Mouse (Mus musculus): ENCODE measurements around the gene Cfap43.

The Cfap43 gene

DNA sequence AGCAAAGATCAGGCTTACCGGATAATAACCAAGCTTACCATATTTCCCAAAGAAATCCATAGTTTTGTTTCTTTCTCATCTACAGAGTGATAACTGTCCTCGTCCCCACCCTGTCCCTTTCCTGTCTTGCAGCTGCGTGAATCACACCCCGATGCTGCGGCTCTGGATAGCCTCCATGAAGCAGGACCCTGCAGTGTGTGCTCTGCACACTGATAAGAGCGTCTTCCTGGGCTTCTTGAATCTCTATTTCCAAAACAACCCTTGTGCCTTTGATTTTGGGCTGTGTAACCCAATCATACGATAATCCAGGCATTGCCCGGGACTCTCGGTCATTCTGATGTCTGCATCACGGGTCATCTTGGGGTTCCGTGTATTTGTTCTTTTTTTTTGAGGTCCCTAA lies 33.2 kb downstream of the Cfap43 start:
- no peak for DNase-seq (ENCODE audit: low spot score in 2 of 2)

DNA sequence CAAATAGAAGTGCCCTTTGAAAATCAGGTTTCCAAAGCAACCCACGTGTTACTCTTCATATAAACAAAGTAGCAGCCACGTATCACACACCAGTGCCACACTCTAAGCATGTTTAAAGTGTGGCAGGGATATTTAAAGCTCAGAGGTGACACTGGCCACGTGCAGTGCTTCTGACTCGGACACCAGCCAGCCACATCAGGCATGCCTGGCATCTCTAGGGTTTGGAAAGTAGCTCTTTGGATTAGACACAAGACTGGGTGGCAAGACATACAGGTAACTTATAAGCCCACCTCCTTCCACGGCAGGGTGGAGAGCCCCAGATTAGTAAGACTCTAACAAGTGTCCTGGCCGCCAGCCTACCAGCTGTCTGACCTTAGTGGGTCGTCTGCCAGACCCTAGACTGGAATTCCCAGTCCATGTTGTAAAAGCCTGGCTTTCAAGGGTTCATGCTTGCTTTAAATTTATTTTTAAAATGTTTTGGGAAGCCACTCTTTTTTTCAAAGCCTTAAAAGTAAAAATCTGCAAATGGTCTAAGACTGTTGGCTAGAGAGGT lies 33.8 kb downstream of the Cfap43 start:
- no peak for DNase-seq (ENCODE audit: low spot score in 2 of 2)

DNA sequence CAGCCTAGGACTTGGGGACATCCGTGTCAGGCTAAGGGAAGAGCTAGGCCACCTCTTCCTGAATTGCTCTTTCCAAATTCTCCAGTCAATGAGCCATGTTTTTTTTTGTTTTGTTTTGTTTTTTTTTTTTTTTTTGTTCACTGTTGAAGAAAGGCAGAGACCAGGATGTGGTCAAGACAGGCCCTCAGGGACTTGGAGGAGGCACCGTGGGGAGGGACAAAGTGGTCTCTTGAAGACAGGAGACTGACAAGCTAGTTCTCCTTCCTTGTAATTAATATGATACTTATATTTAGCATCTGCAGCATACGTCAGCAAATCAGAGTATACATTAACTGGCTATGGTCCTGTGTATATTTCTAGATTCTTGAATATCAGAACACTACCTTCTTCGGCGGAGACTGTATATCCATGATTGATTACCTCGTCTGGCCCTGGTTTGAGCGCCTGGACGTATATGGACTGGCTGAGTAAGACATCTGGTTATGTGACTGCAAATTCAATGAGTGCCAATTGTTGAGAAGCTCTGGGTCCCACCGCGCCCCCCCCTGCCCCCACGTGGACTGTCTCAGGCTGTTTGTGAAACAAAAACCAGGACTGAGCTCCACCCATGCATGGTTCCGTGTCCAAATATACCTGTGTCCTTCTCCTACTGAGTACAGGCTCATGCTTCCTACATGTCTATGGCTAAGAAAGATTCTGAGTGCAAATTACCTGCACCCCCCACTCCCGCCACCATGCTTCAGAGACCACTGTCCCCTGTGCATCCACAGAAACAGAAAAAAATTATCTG lies 34.6 kb downstream of the Cfap43 start:
- DNase-seq (ENCODE audit: low spot score in 2 of 2): no peak

DNA sequence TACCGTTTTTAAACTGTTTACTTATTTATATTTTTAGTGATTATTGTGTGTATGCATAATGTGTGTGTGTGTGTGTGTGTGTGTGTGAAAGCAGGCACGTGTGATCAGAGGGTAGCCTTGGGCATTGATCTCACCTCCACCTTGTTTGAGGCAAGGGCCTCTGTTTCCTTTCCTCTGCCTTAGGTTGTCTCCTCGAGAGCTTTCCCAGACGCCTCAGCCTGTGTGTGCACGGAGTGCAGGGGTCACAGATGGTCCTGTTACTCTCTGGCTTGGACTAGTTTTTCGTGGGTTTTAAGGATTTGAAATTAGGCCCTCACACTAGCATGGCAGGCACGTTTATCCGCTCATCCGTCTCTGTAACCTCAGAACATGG lies 36.2 kb downstream of the Cfap43 start:
- no peak for DNase-seq (ENCODE audit: low spot score in 2 of 2)

DNA sequence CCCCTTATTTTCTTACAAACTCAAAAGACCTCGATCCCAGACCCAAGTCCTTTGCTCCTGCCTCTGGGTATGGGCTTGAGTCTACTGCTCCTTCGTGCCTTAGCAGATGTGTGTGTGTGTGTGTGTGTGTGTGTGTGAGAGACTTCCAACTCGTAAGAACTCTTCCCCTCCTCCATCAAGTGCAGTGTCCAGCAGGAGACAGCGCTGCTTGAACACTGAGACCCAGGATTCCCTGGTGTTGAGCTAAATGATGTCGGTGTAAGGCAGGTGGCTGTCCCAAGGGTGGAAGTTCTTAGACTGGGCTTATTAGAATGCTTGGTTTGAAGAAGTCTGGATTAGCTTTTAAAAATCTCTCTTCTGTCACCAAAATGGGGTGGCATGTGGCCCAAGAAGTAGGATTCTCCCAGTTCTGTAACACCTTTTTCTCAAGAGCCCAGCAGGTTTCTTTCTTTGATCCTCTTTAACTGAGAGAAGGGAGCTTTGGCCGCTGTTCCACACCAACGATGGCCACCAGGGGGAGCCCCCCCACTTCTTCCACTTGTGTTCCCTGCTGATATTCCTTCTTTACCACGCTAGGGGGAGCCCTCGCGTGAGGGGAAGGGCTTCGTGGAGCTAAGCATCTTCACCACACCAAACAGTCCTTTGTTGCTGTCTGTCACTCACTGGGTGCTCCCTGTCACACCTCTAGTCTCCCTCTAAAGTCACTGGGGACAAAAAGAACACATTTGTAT lies 36.8 kb downstream of the Cfap43 start:
- peak; percentile 62 to 73 for DNase-seq (ENCODE audit: low spot score in 2 of 2)

DNA sequence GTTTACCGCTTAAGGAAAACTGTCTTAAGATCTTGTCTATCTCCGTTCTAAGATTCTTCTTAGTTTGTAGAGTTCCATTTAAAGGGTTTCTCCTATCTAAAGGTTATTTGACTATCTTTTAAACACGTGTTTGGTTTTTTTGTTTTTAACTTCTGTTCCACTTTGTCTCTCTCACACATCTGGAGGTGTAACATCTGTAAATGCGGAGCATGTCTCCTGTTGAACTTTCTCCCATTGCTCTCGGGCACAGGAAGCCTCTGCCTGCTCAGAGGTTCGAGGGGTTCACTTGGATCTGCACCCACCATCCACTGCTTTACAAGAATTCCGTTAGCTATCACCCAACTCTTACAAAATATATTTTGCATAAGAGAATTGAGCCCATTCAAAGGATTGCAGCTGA lies 37.5 kb downstream of the Cfap43 start:
- no peak for DNase-seq (ENCODE audit: low spot score in 2 of 2)

DNA sequence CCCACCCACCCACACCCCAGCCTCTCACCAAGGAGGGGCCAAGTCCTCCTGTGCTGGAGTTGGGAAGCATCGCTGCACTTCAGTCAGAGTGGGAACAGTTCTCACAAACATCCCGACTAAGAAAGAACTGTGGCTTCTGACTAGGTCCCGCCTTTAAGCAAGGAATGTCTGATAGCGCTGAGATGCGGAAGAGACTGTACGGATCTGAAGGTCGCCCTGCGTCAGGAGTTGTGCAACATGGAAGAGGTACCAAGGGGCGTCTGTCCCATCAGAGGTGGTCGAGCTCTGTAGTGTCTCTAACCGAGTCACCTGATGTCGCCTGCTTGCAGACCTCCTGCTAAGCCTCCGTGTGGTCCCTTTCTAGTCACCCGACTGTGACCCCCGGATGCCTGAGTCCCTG lies 42.8 kb downstream of the Cfap43 start:
- no peak for DNase-seq (ENCODE audit: low spot score in 2 of 2)

DNA sequence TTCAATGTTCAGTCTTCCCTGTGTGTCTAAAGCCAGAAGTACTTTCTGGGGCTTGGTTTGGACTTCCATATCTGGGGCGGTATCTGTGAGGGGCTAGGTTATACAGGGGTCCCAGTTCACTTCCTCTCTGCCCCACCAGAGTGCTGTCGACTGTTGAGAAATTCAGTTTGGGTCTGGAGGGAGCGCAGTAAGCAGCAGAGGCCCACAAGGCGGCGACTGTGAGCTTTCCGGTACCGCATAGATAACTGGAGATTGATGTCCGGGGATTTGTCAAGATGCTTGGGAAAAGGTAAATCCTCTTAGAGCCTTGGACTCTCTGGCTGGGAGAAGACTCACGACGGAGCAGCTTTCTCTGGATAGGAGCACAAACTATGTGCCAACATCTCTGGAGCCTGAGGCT lies 47.6 kb downstream of the Cfap43 start:
- DNase-seq (ENCODE audit: low spot score in 2 of 2): no peak

DNA sequence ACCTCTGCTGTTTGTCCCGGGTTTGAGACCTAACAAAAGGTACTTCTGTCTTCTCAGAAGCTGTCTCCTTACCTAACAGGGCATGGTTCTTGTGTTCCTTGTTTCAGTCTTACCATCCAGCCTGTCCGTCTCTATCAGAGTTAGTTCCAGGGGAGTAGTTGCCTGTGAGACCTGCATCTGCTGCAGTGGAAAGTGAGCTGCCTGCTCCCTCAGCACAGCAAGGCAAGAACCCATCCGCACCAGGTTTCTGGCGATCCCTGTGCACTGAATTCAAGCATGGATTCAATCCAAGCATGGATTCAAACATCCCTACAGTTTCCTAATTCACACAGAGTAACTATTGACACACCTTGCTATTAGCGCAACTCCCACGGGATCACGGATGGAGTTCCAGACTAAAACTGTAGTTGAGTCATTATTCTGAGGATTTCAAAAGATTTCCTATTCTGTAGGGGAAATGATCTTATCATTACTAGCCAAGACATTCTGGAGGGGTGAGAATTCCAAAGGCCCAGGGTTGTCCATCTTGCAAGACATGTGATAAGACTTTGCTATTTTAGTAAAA lies 48.9 kb downstream of the Cfap43 start:
- no peak for DNase-seq (ENCODE audit: low spot score in 2 of 2)

DNA sequence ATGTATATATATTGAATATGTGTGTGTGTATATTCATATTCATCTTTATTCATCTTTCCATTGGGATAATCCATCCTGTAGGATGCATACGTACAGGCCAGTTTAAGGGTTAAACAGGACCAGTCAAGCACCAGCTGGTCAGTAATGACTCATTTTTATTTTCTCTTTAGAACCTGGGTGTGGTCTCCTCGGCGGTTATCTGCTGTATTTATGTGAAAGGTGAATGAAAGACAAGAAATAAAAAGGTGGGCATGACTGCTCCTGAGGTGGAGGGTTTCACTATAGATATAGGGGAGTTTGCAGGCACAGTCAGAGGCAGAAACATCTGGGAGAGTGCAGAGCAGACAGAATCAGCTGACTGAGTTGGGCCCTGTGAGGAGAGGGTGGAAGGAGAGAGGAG lies 49.6 kb downstream of the Cfap43 start:
- DNase-seq (ENCODE audit: low spot score in 2 of 2): no peak

DNA sequence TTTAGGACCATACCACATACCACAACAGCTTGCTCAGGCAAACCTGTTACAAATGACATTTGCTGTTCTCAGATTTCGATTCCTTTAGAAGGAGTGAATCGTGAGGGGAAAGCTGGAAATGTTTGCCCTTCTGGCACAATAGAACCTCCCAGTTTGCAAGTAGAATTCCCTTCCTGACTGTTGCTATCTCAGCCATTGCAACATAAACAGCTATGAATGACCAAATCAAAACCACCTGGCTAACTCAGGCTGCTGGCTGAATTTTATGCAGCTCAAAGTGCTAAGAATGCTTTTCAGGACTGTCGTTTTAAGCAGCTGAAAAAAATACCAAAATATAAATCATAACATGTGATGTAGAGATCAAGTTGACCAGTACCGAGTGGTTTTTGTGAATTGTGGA lies 50.1 kb downstream of the Cfap43 start:
- no peak for DNase-seq (ENCODE audit: low spot score in 2 of 2)

DNA sequence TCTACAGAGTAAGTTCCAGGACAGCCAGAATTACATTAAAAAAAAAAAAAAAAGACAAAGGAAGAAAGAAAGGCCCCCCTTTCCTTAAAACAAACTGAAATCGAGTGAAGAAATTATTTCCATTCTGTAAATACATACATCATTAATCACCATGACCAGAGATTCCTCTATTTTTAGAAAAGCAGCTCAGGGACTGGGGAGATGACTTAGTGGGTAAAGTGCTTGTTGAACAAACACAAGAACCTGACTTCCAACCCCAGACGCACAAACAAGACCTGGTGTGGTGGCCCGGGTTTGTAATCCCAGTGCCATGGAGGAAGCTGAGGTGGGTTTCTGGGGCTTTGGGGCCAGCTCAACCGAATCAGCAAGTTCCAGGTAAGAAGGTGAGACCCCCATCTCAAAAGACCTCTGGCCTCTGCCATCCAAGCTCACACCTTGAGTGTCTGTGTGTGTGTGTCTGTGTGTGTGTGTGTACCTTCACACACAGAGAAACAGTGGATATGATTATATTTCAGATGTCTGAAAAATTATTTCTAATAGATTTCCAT lies 51.4 kb downstream of the Cfap43 start:
- no peak for DNase-seq (ENCODE audit: low spot score in 2 of 2)

DNA sequence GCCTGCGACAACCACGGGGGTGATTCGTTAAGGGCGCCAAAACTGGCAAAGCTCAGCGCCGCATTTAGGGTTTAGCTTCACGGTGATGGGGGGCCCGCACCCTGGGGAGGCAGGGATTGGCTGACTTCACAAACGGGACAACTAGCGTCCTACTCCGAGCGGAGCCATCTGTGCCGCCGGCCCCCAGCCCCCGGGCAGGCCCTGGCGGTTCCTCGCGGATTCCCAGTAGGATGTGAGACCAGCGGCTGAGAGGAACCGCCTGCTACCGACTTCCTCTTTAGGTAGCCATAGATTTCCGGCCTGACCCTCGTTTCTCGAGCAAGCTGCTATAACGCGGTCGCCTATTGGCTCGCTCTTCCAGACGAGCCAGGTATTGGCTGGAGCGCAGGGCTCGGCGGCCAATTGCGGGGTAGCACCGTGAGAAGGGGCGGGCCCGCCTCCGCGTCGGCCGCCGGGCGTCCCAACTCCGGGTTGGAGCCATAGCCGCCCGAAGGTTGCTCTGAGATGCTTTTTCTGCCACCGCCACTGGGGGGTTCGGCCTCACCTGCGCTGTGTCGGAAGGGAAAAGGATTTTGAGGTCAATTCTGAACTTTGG lies 53.6 kb downstream of the Cfap43 start, which contains the start of gene Gsto2:
Gsto2 (plus strand) TSS at position 182 of the 595 bp plus-strand sequence.
- peak; percentile 84 to 89 for DNase-seq (ENCODE audit: low spot score in 2 of 2)

DNA sequence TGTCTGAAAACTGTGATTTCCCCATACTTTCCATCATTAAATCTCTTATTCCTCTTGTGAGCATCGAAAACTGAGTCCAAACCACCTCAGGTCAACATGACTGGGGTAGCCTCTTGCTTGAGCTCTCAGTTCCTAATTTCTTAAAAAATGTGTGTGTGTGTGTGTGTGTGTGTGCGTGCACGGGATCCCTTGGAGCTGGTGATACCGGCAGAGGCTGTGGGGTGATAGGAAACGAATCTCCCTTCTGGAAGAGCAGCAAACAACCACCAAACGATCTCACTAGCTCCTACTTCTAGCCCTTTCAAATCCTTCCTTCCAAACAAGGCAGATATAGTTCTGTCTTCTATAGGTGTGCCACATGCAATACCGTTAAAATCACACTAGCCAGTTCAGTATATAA lies 54.4 kb downstream of the Cfap43 start:
- DNase-seq (ENCODE audit: low spot score in 2 of 2): no peak

DNA sequence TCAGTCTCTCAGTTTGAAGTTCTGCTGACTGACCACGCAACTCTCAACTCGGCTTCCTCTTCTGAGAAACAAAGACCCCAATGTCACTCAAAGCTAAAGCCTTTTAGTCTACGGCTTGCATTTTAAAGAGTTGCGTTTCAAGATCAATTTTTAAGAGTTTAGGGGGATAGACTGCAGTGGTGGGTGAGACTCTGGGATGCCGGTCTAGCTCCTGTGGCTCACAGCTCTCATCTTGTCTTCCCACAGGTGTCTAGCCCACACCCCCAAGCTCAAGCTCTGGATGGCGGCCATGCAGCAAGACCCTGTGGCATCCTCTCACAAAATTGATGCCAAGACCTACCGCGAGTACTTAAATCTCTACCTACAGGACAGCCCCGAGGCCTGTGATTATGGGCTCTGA lies 55.0 kb downstream of the Cfap43 start:
- no peak for DNase-seq (ENCODE audit: low spot score in 2 of 2)

DNA sequence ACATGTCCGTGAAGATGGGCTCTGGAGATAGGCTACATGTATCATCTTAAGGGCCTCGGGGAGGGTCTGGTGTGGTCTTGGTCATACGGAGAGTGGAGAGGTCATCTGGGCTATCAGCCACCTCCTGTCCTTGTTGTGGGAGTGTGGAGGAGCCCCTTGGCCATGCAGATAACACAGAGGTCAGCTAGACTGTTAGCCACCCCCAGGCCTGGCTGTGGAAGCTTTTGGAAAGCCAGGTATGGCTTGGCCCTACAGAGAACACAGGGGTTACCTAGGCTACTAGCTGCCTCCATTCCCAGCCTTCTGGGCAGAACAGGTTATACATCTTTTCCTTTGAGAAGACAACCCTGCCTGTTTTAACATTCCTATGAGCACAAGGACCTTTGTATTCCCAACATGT lies 56.5 kb downstream of the Cfap43 start:
- DNase-seq (ENCODE audit: low spot score in 2 of 2): no peak

DNA sequence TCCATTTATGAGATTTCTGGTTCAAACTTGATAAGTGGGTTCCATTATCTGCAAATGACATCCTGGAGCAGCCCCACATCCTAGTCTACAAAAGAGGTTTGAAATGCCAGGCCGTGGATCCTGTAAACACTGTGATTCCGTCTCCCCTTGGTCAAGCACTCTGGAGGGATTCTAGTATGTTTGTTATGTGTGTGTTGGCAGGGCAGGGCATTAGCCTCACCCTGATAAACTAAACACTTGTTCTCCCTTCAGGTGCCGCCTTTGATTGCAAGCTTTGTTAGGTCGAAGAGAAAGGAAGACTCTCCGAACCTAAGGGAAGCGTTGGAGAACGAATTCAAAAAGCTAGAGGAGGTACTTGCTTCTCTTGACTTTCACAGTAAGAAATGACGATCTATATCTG lies 59.9 kb downstream of the Cfap43 start:
- DNase-seq (ENCODE audit: low spot score in 2 of 2): no peak

DNA sequence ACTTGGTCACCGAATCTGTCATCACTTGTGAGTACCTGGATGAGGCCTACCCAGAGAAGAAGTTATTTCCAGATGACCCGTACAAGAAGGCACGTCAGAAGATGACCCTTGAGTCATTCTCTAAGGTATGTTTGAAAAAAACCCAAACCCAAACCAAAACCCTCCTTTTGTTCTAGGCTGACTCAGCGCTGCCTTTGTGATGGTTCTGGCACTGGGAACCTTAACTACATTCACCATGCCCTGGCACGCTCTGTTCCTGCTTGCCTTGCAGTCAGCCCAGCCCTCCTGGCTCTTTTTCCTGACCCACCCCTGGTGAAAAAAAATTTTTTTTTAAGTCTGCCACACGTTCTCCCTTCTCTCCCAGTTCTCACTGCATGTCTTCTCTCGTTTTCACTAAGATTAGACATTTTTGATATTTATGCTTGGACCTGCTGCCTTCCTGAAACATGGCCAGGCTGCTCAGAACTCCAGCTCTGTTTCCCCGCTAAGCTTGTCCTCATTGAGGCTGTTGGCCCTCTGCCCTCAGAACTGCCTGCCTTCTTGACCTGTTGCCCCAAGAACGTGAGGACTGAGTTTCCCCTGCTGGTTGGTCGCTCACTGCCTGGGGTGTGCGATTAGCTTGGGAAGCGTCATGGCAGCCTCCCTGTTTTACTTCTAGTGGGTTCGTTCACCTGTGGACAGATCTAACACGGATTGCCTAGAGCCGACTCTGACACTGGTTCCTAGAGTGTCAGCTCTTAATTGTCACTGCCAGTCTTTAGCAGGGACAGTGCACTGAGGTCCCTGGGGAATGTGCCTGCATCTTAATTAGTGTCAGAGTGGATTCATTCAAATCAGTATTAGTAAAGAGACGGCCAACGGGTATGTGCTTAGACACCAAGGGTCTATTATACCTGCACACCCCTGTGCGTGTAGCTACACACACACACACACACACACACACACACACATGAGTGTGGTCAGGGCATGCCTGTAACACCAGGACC lies 60.8 kb downstream of the Cfap43 start:
- DNase-seq (ENCODE audit: low spot score in 2 of 2): no peak

DNA sequence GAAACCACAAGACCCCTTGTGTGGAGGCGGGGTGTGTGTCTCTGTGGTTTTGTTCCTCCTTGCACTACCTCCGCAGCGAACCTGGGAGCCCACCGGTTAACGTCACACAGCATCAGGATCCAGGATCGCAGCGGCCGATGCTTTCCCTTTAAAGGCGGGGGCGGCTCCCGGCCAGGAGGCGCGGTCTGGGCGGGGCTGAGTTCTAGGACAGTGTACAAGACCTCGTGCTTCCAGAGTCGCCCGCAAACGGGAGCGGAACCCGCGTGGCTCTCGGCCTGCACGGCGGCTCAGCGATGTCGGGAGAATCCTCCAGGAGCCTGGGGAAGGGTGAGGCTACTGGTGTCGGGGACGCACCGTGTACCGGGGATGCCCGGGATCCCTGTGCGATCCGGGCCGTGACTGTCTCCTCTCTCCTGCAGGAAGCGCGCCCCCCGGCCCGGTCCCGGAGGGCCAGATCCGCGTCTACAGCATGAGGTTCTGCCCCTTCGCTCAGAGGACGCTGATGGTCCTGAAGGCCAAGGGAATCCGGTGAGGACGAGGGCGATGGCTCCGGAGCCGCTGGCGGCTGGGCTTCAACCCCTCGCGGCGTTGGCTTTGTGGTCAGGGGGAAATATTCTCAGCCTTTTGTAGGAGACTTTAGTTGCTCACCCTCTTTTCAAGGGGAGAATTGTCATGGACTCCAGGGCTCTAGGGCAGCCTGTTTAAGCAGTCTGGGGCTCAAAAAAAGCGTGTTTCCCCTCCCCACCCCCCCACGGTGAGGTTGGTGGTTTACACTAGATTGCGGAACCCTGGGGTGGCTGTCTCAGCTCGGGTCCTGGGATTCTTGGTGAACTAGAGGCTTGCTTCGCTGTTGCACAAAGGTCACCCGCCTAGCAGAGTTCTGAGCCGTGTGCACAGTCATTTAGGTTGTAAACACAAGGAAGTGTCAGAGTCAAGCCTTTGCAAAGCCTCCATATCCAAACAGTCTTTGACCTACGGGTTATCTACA lies 64.0 kb downstream of the Cfap43 start, which contains the start of gene Gsto1:
Gsto1 (plus strand) TSS at position 175 of the 988 bp plus-strand sequence.
- peak; percentile 53 to 65 for DNase-seq (ENCODE audit: low spot score in 2 of 2)
